Mouse (Mus musculus) hematopoietic stem cell, adult 5-6 weeks (primary cell): ENCODE results near the gene Mustn1. TPM values are rescaled to one million over a fixed set of nuclear protein-coding genes. Genes with fewer than 3 reads are reported as not detected.

Experiments
- ATAC-seq, 2 experiments: fragments of 125-278 bp in 1 of 2; replicated peaks in 1 of 2; 2 replicates each; pipeline ENCODE4 v1.8.0; 2016 to 2017; ENCODE audit warnings: inconsistent platforms in 2 of 2, mild to moderate bottlenecking in 2 of 2, moderate number of reproducible peaks in 2 of 2, low read depth in 1 of 2, moderate TSS enrichment in 1 of 2; ENCODE audit not compliant: low FRiP score in 2 of 2, poor library complexity in 2 of 2, severe bottlenecking in 2 of 2, insufficient read depth in 1 of 2, low TSS enrichment in 1 of 2
- total RNA-seq: library from RNA; stranded (forward); fragments of 172-1452, 232-1000 nt; gene quantifications from 2 replicates; pipeline ENCODE4 v1.2.3, GENCODE M21; 2017

Gene Mustn1
- total RNA-seq, 1 experiment from 2014 or later, result not detected

- no peak for ATAC-seq
Measured at GRCm38 (mm10) chr14:30912641-30913040, 33.6 kb downstream of the Mustn1 start.

- ATAC-seq, result no peak
Measured at GRCm38 (mm10) chr14:30913404-30913803, 34.4 kb downstream of the Mustn1 start.

DNA sequence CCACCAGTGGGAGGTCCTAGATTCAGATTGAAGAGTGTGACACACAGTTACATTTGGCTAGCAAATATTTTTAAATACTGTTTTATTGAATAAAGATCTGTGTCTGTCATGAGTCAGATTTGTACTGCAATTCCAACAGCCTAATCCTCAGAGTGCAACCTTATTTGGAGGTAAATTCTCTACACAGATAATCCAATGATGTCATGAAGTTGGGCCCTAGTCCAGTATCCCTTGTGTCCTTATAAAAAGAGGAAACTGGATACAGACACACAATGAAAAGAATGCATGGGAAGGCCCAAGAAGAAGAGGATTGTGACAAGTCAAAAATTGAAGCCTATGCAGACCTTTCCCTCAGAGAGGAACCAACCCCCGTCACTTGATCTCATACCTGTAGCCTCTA, 37.5 kb downstream of the Mustn1 start:
- no peak for ATAC-seq

DNA sequence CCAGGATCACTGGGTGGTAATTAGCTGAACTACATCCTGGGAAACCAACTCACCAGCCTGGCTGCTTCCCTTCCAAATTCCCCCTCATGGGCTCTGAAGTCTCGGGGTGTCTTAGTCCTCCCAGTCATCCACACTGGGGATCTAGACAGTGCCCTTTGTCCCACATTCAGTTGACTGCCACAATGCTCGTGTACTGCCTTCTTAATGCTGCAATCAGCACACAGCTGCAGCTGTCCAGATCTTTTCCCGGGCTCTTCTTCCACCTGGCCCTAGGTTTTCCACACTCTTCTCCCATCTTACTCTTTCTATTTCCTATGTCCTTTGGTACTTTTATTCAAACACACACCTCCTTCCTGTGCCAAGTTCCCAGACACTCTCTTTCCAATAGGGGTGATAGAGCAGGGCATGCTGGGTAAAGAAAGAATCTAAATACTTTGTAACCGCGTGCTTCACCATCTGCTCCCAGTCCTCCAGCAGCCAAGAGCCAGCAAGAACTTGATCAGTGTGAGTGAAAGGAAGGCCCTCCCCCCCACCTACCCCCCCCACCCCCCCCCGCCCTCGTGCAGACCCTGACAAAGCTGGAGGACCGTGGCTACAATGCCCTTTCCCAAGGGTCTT, 43.2 kb downstream of the Mustn1 start:
- no peak for ATAC-seq

DNA sequence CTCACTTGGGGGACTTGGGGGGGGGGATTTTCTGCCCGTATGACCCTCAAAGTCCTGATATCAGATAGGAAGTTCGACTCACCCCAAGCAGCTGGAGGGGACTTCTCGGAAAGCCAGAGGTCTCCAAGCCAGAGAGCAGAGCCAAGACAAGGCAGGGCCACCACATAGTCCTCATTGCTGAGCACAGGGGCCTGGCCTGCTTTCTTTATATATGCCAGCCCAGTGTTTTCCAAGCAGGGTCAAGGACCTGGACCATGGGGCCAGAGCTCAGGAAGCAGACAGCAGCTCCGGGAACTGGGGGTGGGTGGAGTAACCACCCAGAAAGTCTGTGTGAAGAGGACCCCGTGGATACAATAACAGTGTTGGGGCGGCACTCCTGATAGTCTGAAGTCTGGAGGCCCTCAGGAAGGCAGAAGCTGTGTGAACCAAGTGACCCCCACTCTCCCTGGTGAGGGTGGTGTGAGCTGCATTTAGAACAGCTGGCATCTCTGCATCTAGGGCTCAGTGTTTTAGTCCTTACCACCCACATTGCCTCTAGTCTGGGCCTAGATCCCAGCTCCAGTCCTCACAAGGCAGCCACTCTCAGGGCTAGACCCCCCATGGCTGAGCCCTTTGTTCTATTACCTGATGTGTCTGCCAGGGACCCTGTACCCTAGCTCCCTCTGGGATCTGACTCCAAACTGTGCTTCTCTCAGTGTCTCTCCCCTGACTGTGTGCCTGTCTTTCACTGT, 44.5 kb downstream of the Mustn1 start, which contains the start of gene Itih3:
Gene Itih3, minus strand, starts transcription at position 386 of the 731 bp plus-strand sequence.
- 0 out of 4 replicates have a peak, but pooled peaks of 1 of the 2 experiments have one; percentile 10 for ATAC-seq

DNA sequence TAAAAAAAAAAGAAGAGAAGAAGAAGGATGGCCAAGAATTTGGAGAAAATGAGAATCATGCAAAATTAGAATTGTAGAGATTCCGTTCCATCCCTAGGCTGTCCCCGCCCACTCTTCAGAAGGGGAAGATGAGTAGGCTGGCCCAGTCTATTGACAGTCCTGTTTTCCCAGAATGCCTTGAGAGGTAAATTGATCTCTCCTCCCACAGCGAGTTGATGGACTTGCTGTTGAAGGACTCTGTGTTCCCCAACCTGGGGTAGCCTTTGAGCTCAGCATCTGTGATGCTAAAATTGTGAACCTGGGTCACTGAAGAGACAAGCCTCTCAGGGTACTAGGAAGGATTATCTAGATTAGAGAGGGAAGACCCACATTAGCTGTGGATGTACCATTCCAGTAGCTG, 46.5 kb downstream of the Mustn1 start:
- ATAC-seq, result no peak

DNA sequence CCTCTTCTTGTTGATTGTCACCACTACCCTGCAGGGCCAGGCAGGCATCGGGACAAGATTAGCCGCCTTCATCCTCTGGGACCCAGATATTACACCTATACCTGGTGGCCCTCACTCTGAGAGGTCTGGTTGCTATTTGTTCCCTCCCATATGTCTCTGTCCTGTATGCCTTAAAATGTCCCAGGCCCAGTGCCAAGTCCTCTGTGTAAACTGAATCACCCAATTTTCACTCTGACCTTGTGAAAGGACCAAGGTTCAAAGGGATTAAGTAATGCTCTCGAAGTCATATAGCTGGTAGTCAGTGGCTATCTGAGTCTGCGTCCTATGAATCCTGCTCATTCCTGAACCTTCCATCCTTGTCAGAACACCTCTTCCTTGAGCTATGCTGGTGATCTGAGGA, 51.4 kb downstream of the Mustn1 start:
- ATAC-seq, result no peak

Other genes starting within 250 kb of the Mustn1 start
- gene Rft1, start 224.8 kb upstream of the Mustn1 start, total RNA-seq, result 15.7 and 19.7 TPM in 2 replicates
- 12.5 and 12.6 TPM in 2 replicates for gene Sfmbt1, start 164.4 kb upstream of the Mustn1 start, total RNA-seq
- 7.1 and 8.6 TPM in 2 replicates for gene Tmem110, start 53.6 kb upstream of the Mustn1 start, total RNA-seq
- 0.06 TPM in 1 of 2 replicates, not detected in the other for gene Itih4, start 7.3 kb downstream of the Mustn1 start, total RNA-seq
- not detected in 2 replicates for gene Itih3, start 44.6 kb downstream of the Mustn1 start, total RNA-seq
- gene Itih1, start 64.1 kb downstream of the Mustn1 start, total RNA-seq, result not detected in 2 replicates
- gene Nek4, start 72.2 kb downstream of the Mustn1 start, total RNA-seq, result 11.2 and 20.8 TPM in 2 replicates
- 30.1 and 44.4 TPM in 2 replicates for gene Glt8d1, start 122.2 kb downstream of the Mustn1 start, total RNA-seq
- 68.9 and 103 TPM in 2 replicates for gene Spcs1, start 122.5 kb downstream of the Mustn1 start, total RNA-seq
- 80.7 and 82.2 TPM in 2 replicates for gene Pbrm1, start 139.9 kb downstream of the Mustn1 start, total RNA-seq
- 347 and 449 TPM in 2 replicates for gene Gnl3, start 140.0 kb downstream of the Mustn1 start, total RNA-seq
- 52.8 and 60.0 TPM in 2 replicates for gene Smim4, start 249.8 kb downstream of the Mustn1 start, total RNA-seq